Mouse (Mus musculus): ENCODE measurements around the gene Phf2.

Phf2 gene

GRCm38 (mm10) chr13:48870771-48871731, at the start of gene Phf2:
Phf2 (minus strand) TSS chr13:48871119.
- peak; percentile 66 to 70 for DNase-seq

GRCm38 (mm10) chr13:48919756-48920415, 49.0 kb upstream of the Phf2 start:
- DNase-seq: no peak

DNA sequence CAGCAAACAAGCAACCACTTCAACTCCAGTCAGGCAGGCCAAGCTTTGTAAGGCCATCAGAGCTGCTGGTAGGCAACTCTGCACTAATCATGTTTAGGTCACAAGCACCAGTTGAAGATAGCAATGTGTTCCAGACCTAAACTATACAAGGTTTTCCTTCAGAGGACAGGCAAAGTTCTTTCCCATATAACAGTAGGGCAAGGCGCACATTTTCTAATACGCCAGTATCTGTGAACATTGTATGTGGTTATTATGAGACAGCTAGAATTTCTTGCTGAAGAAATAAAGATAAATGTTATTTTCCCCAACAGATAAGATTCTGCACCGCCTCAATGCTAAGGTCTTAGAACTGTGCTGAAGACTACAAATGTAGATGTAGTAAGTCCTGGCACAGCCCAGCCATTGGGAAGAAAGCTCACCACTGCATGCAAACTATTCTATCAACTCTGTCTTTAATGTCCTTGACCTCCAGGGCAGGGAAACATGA, 46.2 kb upstream of the Phf2 start:
- DNase-seq: no peak

DNA sequence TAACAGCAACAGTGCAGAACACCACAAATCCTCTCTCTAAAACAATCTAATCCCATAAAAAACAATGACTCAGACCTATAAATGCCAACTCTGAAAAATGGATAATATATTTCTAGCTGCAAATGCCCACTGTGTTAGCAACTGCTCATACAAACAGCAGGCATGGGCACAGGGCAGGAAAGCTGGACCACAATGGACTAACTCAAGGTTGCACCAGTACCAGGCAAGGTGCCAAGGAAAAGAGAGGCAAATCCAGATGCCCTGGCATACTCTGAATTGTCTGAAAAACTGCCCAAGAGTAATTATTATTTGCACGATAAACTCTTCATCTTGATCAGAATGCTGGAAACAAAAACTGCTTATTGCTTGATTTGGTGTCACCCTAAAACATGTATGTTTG, 42.8 kb upstream of the Phf2 start:
- peak in 1 of 2 experiments; percentile 37 for DNase-seq

- DNase-seq: no peak
These were observed 42.2 kb upstream of the Phf2 start for GRCm38 (mm10) chr13:48913141-48913540.

DNA sequence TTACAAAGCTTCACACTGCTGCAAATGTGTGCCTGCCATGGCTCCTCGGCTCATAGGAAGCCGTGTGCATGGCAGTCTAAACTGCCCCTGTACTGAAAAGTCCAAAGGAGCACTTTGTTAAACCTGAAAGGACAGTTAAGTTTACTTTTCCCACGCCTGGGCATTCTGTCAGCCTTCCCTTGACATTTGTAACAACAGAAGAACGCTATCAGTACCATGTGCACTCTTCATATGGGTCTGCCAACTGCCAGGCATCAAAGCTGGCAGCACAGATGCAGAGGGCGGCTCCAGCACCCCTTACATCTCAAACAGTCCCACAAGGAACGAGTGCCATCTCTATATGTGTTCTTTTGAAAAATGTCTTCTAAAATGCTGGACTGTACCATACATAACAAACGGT, 40.5 kb upstream of the Phf2 start:
- no peak for DNase-seq

DNA sequence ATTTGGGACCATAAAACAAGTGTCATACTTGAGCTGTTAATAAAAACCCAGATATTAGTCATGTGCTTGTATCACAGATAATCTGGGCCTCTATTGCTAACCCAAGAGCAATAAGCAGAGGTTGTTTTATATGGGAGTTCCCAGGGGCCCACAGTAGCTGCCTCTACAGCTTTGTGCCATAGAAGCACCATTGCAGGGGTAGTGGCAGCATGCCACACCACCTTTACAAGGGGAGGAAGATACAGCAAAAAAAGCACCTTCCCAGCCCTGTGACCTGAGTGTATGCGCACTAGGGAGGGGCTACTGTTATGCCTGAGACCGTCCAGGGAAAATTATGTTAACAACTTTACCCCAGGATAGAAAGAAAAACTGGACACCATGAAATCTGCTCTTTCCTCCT, 34.5 kb upstream of the Phf2 start:
- no peak for DNase-seq

DNA sequence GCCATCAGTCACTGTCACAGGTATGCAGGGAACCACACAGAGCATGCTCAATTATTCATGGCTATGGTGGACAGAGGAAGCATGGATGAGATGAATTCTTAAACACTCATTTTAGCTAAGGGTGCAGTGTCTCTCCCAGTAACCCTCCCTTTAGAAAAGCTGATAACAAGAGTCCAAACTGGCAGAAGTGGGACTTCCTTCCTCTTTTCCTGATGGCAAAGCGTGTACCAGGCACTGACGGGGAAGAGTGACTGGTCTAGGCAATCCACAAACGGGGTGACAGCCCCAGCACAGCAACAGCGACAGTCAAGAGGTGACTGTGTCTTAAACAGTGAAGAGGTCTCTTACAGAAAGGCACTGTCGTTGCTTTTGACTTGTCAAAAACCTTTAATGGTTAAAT, 24.5 kb upstream of the Phf2 start:
- no peak for DNase-seq

- no peak for DNase-seq
These were observed 19.5 kb upstream of the Phf2 start for GRCm38 (mm10) chr13:48890260-48890960.

- DNase-seq: peak; percentile 99 to 100
These were observed 7.6 kb upstream of the Phf2 start for GRCm38 (mm10) chr13:48878534-48878933.

DNA sequence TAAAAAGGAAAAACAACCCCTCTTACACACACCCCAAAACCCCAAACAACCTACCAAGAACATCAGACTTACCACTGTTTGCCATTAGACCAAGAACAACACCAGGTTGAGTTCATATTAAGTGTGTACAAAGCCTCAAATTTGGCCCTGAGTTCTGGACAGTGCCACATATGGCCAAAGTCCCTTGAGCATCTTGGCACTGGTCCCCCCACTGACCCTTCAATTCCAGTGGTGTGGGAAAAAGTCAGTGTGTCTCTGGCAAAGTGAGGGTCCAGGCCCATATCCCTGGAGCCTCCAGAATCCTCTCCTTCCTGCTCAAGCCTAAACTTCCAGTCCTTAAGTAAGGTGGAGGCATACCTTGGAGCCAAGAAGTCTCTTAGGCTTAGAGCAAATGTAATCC, 6.9 kb upstream of the Phf2 start:
- no peak for DNase-seq

GRCm38 (mm10) chr13:48872726-48873125, 1.8 kb upstream of the Phf2 start:
- DNase-seq: no peak

DNA sequence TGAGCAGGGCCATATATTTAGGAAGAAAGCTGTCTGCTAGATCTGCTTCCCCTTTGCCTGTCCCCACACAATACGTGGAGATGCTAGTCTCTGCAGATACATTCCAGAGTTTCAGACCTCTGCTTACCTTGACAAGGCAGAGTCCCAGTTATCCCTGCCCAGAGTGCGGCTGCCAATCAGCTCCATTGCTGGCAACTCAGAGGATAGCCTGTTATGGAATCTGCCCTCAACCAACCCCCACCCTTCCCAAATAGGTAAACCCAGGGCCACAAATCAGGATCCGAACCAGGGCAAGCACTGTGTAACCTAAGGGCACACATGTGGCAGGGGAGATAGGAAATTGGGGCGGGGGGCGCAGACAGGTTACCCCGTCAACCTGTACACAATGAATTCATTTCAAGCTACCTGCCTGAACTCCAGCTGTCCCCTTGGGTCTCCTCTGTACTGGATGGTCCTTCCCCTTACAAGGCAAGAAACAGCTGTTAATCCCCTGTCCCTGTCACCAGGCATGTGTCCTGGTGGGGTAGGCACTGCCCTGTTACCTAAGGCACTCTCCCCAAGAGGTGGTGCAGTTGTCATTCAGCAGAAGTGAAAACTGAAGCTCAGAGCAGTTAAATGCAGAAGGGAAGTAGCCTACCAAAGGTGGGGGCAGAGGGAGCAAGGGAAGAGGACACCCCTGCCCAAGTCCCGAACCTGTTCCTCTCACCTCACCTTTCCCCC, 1.1 kb upstream of the Phf2 start:
- peak in 1 of 2 experiments; percentile 37 for DNase-seq

DNA sequence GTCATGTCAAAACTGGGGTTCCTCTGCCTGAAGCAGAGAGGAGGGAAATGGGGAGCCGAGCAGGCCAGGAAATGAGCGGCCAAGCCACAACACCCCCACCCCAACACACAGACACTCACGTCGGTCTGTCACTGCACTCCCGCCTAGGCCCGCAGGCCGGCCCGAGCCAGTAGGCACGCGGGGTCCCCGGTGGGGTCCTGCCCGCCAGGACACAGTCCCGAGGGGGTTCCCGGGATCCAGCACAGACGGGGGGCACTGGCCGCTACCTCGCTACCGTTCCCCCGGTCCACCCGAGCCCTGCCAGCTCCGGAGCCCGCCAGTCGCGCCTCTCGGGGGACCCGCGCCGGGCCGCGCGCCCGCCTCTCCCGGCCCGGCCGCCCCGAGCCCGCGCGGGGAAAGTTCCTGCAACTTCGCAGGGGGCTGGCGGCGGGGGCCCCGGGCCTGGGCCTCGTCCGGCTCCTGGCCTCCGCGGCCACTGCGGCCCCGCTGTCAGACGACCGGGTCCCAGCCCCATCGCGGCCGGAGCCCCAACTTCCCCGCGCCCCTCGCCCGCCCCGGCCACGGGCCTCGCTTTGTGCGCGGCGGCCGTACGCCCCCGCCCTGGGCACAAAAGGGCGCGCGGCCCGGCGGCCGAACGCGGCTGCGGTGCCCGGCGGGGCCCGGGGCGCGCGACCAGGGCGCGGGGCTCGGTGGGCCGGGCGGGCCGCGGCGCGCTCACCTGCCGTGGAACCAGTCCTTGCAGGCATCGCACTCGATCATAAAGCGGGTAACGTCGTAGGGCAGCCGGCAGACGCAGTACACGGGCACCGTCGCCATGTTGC, 759 bp downstream of the Phf2 start:
- DNase-seq: peak; percentile 63 to 64

DNA sequence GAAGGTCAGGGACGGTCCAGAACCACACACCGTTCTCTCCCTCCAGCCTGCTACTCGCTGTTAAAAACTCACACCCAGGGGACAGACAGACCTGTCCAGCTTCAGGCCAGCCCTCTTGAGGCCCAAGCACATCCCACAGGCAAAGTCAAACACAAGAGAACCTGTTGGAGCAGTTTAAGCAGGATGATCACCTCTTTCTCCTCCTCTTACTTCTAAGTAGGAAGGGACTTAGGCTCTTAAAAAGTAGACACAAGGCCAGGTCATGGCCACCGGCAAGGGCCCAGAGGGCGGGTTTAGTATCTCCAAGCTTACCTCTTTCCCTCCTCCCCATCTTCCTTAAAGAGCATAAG, 1.3 kb downstream of the Phf2 start:
- no peak for DNase-seq

GRCm38 (mm10) chr13:48869088-48869487, 1.8 kb downstream of the Phf2 start:
- peak in 1 of 2 experiments; percentile 44 for DNase-seq

DNA sequence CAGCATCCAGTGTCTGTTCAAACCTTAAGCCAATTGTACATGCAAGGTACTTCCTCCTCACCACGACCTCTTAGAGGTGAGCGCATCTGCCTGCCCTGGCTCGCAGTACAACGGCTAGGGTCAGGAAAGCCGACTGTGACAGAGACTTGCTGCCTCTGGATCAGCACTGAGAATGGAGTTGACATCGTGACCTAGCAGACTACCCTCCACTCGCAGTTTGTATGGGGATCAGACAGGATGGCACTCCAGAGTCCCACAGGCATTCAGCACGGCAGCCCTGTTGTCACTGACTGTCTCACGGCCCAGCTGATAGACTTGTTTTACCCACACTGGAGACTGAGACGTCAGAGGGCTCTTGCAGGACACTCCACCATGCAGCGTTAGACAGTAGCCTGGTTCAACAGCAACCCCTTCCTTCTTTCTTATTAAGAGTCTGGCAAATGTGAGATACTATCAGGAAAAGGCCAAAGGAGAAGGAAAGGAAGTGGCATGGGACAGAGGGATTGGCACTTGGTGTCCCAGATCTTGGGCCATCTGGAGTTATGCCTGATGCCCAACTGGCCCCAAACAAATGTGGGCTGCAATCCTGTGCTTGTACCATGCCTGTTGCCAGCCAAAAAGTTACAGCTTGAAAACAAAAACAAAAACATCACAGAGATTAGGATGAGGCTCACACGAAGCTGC, 6.1 kb downstream of the Phf2 start:
- peak; percentile 58 to 60 for DNase-seq

DNA sequence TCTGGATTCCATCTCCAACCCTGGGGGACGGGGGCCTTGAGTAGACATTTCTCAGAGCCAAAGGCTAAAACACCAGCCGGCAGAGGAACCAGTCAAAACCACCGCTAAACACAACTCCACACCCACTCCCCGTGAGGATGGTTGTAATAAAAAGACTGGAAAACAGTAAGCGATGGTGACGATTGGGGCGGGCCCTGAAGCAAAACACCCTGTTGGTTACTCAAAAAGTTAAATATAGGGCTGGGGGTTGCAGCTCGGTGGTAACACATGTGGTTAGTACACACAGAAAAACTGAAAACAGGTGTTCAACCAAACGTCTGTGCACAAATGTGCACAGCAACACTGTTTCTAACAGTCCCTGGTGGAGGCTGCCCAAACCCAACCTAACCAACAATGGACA, 7.4 kb downstream of the Phf2 start:
- no peak for DNase-seq

DNA sequence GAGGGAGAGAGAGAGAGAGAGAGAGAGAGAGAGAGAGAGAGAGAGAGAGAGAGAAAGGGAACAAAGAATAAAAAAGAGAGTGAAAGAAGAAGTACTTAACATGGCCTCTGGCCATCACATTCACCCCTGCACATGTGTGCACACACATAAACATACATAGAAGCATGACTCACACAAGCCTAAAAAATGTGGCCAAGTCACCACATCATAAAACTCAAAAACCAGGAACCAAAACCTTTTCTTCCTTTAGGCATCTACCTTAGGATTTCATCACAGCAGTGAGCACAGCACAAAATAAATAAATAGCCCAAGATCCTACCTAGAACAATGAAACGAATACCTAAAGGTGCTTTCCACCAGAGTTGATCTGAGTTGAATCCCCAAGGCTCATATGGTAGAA, 9.0 kb downstream of the Phf2 start:
- DNase-seq: no peak

DNA sequence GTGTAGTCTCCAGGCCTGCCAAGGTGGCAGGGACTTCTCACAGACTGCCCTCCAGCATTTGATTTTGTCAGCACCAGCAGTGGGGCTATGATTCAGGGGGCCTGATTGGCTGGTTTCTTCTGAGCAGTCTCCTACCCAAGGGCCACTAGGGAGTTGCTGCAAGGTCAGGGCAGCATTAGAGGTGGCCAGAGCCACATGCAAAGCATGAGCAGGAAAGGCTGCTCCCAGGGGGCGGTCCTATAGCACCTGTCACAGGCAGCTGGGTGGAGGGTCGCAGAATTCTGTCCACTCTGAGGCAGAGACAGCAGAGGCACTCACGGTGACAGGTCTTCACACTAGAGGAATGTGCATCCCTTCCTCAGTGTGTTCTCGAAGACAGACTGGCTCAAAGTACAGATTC, 12.1 kb downstream of the Phf2 start:
- DNase-seq: no peak

DNA sequence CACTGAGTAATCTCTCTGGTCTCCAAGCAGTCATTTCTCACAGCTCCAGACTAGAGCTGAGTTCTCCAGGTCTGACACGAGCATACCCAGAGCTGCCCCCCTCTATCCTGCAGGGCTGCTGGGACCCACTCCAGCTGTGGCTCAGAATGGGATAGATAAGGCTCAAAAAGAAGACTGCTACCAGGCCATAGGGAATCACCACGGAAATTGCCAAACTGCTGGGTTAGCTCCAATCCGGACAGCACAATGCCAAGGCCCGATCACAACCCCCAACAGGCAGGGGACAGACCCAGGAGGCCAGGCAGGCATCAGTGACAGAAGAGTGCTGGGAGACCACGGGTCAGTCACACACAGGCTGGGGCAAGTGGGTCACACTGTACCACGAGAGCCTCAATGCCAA, 12.9 kb downstream of the Phf2 start:
- no peak for DNase-seq
